Mouse (Mus musculus) adrenal gland, postnatal 4 days (tissue): Measurements from ENCODE around the gene Pla2g12a. TPM values are rescaled to one million over a fixed set of nuclear protein-coding genes. Genes with fewer than 3 reads are reported as not detected.

Experiments used
- DNase-seq, 2 experiments: peaks; one replicate each; pipeline ENCODE4 v3.0.0; 2021 to 2022; ENCODE audit warnings: low spot score in 2 of 2, mixed read lengths in 2 of 2
- total RNA-seq, 2 experiments: library from RNA; stranded (reverse); gene quantifications; 2 replicates each; pipeline ENCODE4 v1.2.3; 2021

The Pla2g12a gene
- total RNA-seq, 2 experiments from 2014 or later: 33.9 to 44.6 TPM

GRCm38 (mm10) chr3:129896591-129896990 is 18.2 kb downstream of the Pla2g12a start:
- DNase-seq: no peak

- no peak for DNase-seq
Measured at GRCm38 (mm10) chr3:129898886-129899285, 20.5 kb downstream of the Pla2g12a start.

GRCm38 (mm10) chr3:129901271-129901809 is 22.9 kb downstream of the Pla2g12a start, which contains the start of gene Casp6:
TSS of gene Casp6 (plus strand) at chr3:129901425.
- peak; percentile 72 to 73 for DNase-seq

GRCm38 (mm10) chr3:129903369-129903768 is 25.0 kb downstream of the Pla2g12a start:
- DNase-seq: no peak

- DNase-seq: no peak
Measured at GRCm38 (mm10) chr3:129903866-129904265, 25.5 kb downstream of the Pla2g12a start.

- DNase-seq: no peak
Measured at GRCm38 (mm10) chr3:129904381-129905132, 26.2 kb downstream of the Pla2g12a start.

GRCm38 (mm10) chr3:129912025-129912424 is 33.6 kb downstream of the Pla2g12a start:
- DNase-seq: no peak

- no peak for DNase-seq
Measured at GRCm38 (mm10) chr3:129913241-129913640, 34.8 kb downstream of the Pla2g12a start.

- no peak for DNase-seq
Measured at GRCm38 (mm10) chr3:129917424-129917823, 39.0 kb downstream of the Pla2g12a start.

- DNase-seq: peak; percentile 25 to 31
Measured at GRCm38 (mm10) chr3:129918434-129918833, 40.0 kb downstream of the Pla2g12a start.

- DNase-seq: no peak
Measured at GRCm38 (mm10) chr3:129923581-129923980, 45.2 kb downstream of the Pla2g12a start.

- DNase-seq: no peak
Measured at GRCm38 (mm10) chr3:129925861-129926260, 47.5 kb downstream of the Pla2g12a start.

- no peak for DNase-seq
Measured at GRCm38 (mm10) chr3:129930213-129930778, 51.9 kb downstream of the Pla2g12a start.

- DNase-seq: no peak
Measured at GRCm38 (mm10) chr3:129932443-129932842, 54.0 kb downstream of the Pla2g12a start.

- no peak for DNase-seq
Measured at GRCm38 (mm10) chr3:129936561-129936960, 58.2 kb downstream of the Pla2g12a start.

- no peak for DNase-seq
Measured at GRCm38 (mm10) chr3:129937848-129938247, 59.4 kb downstream of the Pla2g12a start.

GRCm38 (mm10) chr3:129939058-129939457 is 60.7 kb downstream of the Pla2g12a start:
- DNase-seq: no peak

GRCm38 (mm10) chr3:129940780-129941179 is 62.4 kb downstream of the Pla2g12a start:
- no peak for DNase-seq

- DNase-seq: no peak
Measured at GRCm38 (mm10) chr3:129941291-129941690, 62.9 kb downstream of the Pla2g12a start.

- no peak for DNase-seq
Measured at GRCm38 (mm10) chr3:129943813-129944212, 65.4 kb downstream of the Pla2g12a start.
